Mouse (Mus musculus): Measurements from ENCODE around the gene Napa.
A peak's percentile ranks its signal among the peaks of the same experiment; 100 is the strongest.

The Napa gene

DNA sequence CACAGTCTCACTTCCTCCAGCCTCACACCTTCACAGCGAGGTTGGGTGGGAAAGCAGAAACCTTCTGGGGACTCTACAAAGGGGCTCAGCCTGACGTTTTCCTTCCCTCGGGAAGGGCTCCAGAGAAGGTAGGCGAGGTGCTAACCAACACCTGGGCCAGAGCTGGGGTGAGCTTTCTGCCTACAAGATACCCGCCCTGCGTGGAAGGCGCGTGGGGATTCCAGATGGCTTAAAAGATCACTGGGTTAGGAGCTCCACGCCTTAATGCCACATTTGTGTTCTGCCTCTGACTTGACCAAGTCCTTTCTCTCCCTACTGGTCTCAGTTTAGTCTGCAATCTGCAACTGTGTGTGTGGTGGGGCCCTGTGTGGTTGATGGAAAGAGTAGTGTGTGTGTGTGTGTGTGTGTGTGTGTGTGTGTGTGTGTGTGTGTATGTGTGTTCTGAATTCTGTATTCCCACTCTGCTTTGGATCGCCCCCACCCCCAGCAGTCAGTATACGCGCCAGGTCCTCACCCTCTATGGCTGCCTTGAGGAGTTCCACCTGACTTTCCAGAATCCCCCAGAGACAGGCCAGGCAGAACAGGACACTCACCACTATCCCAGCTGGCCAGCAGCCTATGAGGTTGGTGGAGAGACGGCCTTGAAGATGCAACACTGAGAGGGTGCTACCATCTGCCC, 32.8 kb downstream of the Napa start:
- no peak for DNase-seq (ENCODE audit: low spot score in 2 of 2)

DNA sequence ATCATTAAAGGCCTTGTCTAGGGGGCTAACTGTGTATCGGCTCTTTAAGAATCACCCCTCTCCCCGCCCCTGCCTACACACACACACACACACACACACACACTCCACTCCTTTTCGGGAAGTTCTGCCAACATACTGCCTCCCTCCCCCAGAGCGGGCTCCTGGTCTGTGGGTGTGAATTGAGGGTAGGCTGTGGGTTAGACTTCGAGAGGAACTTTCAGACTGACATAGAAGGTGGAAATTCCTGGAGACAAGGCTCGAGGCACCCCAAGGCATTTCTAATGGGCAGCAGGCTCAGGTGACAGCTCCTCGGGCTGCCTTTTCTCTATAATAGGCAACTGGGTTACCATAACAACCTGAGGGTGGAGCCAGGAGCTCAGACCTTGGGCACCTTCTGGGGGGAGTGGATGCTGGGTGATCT, 33.9 kb downstream of the Napa start:
- no peak for DNase-seq (ENCODE audit: low spot score in 2 of 2)

DNA sequence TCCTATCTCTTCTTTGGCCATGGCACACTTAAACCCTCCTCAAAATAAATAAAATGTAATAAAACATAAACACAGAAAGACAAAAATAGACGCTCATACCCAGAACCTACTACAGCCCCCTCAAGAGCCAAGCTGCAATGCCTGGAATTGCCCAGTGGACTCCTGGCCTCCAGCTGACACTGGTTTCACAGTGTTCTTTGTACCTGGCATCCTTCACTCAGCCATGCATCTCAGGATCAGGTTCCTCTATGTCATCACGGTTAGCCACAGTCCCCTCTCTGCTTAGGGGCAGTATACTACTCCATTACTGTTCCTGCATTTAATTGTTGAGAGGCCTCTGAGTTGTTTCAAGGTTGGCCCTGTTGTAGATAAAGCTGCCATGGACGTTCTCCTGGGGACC, 34.7 kb downstream of the Napa start:
- DNase-seq (ENCODE audit: low spot score in 2 of 2): no peak

DNA sequence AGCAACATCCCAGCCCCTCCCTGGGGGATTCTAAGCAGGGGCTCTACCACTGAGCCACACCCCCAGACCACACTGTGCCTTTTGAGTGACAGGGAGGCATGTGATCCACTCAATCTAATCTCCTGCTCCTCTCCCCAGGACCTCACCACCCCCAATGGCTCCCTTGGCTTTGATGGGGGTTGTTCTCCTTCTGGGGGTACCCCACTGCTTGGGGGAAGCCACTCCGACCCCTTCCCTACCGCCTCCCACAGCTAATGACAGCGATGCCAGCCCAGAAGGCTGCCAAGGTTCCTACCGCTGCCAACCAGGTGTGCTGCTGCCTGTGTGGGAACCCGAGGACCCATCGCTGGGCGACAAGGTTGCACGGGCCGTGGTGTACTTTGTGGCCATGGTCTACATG, 35.4 kb downstream of the Napa start:
- no peak for DNase-seq (ENCODE audit: low spot score in 2 of 2)

DNA sequence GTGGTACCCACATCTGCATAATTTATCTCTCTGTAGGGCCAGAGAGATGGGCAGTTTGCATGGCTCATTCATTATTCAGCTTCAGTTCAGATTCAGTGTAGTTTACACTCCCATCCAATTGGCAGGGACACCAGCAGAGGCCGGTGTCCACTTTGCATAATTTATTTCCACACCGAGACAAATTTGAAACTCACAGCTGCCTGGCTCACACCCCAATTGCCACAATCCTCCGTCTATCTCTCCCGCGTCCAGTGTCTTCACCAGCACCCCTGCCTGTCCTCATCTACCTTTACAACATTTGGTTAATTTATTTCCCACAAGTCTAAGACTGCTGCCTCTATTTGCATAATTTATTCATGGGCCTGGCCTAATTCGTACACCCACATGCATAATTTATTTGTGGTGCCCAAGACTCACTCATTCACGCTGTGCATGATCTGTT, 36.7 kb downstream of the Napa start:
- no peak for DNase-seq (ENCODE audit: low spot score in 2 of 2)

DNA sequence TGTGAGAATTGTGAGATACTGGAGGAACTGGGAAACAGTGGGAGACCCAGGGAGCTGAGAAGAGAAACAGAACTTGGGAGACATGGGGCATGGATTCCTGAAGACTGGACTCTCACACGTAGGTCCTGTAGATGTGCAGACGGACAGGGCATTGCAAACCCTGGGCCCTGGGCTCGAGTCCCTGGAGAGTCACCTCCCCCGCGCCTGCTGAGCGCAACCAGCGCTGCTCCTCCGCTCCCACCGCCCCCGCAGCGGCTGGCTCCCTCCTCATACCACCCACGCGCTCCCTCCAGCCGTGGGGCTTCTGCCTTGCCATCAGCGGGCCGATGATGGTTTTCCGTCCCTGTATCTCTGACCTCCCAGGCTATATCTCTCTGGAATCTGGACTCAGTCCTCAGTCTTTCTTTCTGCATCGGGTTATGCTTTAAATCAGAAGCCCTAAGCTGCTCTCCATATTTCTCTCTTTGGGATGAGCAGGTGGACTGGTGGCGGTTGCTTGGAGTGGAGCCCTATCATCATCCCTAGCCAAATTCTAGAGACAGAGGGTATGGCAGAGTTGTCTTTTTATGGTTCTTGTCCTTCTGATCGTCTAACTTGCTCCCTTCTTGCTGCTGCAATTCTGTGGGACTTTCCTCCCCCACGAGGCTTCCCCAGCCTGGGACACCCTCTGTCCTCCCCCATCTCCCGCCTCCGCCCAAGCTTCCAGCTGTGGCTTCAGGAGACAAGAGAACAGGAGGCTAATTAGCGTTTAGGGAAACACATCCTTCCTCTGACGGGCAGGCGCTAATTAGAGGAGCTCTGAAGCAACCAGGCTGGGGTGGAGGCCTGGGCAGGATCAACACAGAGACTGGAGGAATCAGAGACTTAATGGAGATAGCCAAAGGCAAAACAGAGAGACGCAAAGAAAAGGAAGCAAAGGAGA, 48.5 kb downstream of the Napa start:
- DNase-seq (ENCODE audit: low spot score in 2 of 2): no peak

DNA sequence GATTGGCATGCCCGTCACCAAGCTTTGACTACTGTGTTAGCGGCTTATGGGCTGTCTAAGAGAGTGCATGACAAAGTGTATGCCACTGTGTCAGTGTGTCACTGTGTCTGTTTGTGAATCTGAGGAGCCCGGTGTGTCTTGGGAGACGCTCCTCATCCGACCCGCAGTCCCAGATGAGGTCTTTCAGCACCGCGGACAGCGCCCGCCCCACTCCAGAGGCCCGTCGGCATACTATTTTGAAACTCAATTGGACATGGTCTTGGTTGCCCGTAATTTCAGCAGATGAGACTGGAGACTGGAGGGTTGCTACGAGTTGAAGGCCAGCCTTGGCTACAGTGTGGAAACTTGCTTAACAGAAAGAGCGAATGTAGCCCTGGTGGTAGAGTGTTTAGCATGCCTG, 49.4 kb downstream of the Napa start:
- no peak for DNase-seq (ENCODE audit: low spot score in 2 of 2)

DNA sequence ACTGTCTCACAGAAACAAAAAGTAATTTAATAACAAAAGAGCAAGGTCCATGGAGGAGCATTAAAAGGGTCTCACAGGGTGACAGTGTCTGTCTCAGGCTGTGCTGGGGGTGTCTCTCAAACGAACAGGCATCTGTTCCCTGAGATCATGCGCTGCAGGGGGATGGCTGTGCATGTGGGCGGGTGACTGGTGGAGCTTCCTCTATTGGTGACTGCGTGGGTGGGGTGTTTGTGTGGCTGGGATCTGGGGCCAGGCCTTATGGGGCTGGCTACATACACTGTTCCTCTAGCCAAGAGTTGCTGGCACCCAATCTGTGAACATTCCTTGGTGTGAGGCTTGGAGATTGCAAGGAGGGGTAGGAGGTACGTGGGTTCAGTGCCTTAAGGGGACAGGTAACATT, 51.0 kb downstream of the Napa start:
- no peak for DNase-seq (ENCODE audit: low spot score in 2 of 2)

GRCm38 (mm10) chr7:16150191-16151145, 52.2 kb downstream of the Napa start:
- no peak for DNase-seq (ENCODE audit: low spot score in 2 of 2)

DNA sequence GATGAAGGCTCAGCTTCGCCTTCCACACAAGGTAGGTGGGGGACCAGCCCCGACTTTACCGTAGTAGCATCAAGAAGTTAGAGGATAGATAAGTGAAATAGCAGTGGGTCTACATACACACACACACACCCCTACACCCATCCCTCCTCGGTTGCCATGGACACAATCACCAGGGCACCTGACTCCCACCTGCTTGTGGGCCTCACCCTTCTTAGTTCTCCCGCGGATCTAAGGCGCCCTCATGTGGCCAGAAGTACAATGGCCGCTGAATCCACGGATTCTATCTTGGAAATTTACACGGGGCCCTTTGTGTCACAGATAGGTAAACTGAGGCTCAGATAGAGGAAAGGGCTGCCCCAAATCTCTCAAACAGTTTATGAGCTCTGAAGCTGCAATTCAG, 55.3 kb downstream of the Napa start:
- DNase-seq (ENCODE audit: low spot score in 2 of 2): peak in 1 of 2 experiments; percentile 62

GRCm38 (mm10) chr7:16155132-16155872, 57.0 kb downstream of the Napa start:
- no peak for DNase-seq (ENCODE audit: low spot score in 2 of 2)

DNA sequence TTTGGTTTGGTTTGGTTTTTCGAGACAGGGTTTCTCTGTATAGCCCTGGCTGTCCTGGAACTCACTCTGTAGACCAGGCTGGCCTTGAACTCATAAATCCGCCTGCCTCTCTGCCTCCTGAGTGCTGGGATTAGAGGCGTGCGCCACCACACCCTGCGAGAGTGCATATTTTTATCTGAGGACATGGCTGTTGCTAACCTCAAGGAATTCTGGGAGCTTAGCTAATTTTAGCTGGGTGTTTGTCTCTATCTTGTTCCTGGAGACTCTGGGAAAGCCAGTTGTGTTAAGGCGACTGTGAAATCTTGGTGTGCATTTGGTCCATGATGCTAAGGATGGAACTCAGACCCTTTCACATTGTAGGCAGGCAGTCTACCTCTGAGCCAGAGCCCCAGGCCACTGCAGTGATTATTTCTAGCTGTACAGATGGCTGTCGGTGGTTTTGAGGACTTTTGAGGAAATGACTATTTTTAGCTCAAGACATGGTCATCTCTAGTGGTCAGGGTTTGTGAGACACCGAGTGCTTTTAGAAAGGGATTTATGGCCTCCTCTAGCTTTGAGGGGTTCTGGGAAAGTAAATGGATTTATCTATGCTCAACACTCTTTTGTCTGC, 58.0 kb downstream of the Napa start:
- DNase-seq (ENCODE audit: low spot score in 2 of 2): no peak

DNA sequence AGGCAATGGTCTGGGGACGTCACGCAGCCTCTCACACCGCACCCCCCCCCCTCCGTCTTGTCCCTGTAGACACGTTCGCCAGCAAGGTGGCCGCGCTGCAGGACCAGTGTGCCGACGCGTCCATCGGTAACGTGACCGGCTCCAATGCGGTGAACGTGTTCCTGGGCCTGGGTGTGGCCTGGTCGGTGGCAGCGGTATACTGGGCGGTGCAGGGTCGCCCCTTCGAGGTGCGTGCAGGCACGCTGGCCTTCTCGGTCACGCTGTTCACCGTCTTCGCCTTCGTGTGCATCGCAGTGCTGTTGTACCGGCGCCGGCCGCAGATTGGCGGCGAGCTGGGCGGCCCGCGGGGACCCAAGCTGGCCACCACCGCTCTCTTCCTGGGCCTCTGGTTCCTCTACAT, 60.5 kb downstream of the Napa start:
- no peak for DNase-seq (ENCODE audit: low spot score in 2 of 2)

DNA sequence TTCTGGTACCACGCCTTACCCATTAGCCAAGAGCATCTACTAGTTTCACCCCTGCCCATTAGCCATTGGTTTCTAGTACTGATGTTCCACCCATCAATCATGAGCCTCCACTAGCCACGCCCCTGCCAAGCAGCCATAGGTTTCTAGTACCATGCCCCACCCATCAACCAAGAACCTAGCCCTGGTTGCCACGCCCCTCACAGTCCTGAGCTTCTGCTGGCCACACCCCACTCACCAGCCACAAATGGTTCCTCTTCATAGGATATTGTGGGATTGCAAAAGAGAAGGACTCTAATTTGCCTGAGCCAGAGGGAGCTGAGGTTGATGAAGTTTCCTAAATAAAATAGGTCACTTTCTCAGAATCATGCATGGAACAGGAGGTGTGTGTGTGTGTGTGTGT, 62.4 kb downstream of the Napa start:
- DNase-seq (ENCODE audit: low spot score in 2 of 2): no peak

DNA sequence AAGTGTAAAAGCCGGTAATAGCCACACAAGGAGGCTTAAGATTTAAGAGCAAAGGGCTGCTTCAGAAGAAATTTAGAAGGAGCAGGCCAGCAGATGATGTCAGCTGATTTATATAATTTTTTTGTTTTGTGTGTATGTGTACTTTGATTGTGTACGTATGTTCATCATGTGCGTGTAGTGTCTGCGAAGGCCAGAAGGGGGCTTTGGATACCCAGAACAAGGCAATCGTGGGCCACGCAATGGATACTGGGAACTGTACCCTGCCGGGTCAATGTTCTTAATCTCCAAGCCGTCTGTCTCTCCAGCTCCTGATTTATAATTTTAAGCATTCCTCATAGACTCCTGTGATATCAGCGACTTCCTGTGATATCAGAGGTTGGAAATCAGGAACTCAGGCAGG, 63.0 kb downstream of the Napa start:
- DNase-seq (ENCODE audit: low spot score in 2 of 2): no peak

GRCm38 (mm10) chr7:16162036-16162435, 63.8 kb downstream of the Napa start:
- no peak for DNase-seq (ENCODE audit: low spot score in 2 of 2)
